Mouse (Mus musculus) urinary bladder, postnatal 10 days (tissue): ENCODE results near the gene Pithd1.

Experiments used
- DNase-seq: peaks from one replicate; pipeline ENCODE4 v3.0.0; 2022; ENCODE audit warnings: low spot score

Pithd1 gene

GRCm38 (mm10) chr4:135986943-135987710, at the start of gene Pithd1:
Gene Pithd1, minus strand, starts transcription at chr4:135987264.
- peak; percentile 52 for DNase-seq

- DNase-seq = no peak
Observed at GRCm38 (mm10) chr4:136035078-136035477, 48.0 kb upstream of the Pithd1 start.

- no peak for DNase-seq
Observed at GRCm38 (mm10) chr4:136033231-136033630, 46.2 kb upstream of the Pithd1 start.

DNA sequence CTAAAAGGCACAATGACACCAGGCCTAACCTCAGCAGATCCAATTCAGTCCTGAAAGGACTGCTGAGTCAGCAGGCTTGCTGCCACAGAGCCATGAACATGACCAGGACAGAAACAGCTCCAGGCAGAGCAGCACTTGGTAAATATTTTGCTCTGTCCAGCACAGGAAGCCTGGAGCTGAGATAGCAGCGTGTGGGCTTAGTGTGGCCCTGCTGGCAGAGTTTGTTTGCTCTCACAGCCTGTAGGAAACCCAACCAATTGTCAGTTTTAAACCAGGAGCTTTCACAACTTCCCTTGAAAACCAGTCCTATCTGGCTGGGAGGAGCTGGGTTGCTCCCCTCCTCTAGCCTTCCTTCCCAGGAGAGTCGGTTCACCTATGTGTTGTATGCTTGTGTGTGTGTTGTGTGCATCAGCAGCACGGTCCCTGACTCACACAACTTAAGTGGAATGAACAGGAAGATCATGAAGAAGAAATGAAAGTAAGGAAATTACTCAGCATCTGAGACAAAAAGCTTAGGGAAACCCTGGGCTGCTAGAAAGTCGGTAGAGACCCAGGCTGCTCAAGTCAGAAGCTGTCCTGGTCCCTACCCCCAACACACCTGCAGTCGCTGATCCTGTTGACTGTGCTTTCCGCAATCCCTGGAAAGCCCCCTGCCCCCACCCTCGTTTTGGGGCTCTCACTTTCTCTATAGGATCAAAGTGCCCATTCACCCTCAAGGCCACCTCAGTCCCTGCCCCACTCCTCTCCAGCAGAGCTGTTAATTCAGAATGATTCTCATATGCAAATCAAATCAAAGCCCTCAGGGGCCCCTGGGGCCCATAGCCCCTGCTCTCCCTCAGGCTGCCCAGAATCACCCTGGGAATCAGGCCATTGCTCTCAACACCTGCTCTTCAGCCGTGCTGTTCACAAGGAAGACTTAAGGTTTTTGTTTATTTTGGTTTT, 44.2 kb upstream of the Pithd1 start:
- DNase-seq = no peak

- no peak for DNase-seq
Observed at GRCm38 (mm10) chr4:136028689-136029088, 41.6 kb upstream of the Pithd1 start.

DNA sequence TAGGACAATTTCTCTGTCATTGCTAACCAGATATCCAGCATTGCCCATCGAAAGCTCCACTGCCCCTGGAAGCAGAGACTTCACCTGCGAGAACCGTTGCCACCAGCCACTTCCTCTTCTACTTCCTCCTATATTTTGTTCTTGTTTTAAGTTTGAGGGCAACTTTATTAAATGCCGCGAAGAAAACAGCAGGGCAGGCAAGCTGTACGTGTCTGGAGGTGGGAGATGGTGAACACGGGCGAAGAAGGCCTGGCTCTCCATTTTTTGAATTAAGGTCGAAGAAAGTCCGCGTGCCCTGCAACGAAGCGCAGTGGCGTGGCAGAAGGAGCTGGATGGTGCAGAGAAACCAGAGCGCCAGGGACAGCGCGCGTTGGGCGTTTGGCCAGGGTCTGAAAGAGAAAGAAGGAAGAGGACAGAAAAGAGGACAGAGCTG, 41.1 kb upstream of the Pithd1 start:
- no peak for DNase-seq

DNA sequence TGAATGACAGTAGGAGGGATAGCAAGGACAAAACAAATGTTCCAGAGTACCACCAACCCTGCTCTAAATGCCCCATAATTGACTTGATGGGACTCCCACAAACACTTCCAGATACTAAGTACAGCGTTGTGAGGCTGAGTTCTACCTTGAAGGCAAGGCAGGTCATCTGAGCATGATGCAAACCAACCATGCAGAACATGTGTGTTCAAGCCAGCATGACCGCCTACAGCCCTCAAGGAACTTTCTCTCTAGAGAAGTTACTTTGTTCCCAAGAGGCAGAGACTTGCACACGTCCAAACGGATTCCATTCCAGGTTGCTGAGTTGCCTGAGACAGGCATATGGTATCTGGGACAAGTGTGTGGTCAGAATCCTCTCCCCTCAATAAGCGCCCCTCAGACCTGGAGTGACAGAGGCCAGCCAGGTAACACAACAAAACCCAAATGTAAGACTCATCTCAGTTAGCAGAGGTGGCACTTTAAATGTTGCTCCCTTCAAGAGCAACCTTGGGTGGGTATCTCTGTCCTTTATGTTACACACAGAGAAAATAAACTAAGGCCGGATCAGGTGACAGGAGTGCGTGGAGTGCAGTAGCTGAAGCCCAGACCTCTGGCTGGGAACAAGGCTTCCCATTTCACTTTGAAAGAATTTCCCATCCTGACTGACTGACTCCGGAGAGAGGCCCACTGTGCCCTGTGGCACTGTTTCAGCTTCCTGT, 40.5 kb upstream of the Pithd1 start:
- DNase-seq = no peak

GRCm38 (mm10) chr4:136025350-136025749, 38.3 kb upstream of the Pithd1 start:
- DNase-seq = no peak

DNA sequence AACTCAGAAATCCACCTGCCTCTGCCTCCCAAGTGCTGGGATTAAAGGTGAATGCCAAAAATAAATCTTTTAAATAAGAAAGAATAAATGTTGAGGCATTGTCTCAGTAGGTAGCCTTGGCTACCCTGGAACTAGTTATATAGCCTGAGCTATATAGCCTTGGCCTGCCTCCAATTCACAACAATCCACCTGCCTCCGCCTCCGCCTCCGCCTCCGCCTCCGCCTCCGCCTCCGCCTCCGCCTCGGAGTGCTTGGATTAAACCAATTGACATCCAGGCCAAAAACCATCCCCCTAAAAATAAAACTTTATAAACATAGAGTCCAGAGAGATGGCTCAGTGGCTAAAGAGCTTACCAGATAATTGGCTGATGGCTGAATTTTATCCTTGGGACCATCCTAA, 35.9 kb upstream of the Pithd1 start:
- DNase-seq = no peak

DNA sequence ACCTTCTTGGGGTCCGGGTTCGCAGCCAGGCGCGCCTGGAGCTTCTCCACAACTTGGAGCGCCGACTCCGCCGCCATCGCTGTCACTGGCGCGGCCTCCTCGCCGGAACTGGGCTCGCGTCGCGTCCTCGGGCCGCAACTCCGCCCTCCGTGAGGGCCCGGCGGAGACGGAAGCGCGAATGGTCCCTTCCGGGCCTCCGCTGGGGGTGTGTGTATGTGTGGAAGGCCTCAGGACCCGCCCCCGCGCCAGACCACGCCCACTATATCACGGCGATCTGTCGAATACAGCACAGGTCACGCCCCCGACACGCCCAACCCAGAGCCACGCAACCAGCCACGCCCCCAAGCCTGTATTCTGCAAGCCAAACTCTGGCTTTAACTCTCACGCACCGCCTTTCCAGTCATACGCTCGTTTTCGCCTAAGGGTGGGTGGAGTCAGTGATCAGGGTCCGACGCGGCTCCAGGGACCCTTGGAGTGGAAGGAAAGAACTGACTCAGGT, 34.5 kb upstream of the Pithd1 start, which contains the start of gene Eloa:
Eloa (minus strand) TSS at position 215 of the 499 bp plus-strand sequence.
- peak; percentile 99 for DNase-seq

GRCm38 (mm10) chr4:136020743-136021548, 33.9 kb upstream of the Pithd1 start:
- no peak for DNase-seq

DNA sequence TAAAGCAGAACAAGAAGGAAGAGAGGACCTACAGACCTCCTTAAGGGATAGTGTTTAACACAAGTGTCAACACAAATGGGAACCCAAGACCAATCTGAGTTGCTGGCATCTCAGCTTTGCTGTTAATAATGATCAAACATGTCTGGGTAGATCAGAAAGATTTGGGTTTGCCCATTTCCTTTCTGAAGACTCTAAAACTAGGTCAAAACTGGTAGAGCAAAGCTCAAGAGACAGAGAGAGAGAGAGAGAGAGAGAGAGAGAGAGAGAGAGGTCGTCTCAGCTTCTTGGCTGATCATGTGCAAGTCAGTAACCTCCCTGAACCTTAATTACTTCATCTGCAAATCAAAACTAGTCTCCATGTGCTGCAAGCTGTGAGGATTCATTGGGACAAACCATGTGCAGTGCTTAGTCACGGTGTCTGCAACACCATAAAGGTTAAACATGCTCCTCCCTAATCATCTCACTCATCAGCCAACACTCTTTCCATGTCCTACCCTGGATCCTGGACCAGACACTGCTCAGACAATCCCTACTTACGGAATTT, 29.1 kb upstream of the Pithd1 start:
- no peak for DNase-seq

GRCm38 (mm10) chr4:136010586-136010985, 23.5 kb upstream of the Pithd1 start:
- no peak for DNase-seq

GRCm38 (mm10) chr4:136008782-136009447, 21.9 kb upstream of the Pithd1 start:
- no peak for DNase-seq

DNA sequence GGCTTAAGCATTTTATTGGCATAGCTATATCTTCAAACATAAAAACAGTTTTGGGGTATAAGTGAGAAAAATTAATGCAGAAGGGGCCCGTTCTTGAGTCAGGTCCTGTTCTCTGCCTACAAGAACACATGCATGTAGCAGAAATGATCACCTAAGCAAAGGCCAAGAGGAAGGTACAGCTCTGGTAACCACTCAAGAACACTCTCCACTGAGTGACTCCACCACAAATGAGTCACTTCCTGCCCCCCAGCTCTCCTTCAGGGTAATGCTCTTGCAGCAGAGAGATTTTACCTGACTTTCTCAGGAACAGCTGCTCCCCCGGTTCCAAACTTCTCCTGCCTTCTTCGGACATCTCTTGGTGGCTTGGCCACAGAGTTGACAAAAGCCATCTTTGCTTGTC, 19.8 kb upstream of the Pithd1 start:
- no peak for DNase-seq

- no peak for DNase-seq
Observed at GRCm38 (mm10) chr4:136004921-136005320, 17.9 kb upstream of the Pithd1 start.

GRCm38 (mm10) chr4:136004107-136004675, 17.1 kb upstream of the Pithd1 start:
- no peak for DNase-seq

DNA sequence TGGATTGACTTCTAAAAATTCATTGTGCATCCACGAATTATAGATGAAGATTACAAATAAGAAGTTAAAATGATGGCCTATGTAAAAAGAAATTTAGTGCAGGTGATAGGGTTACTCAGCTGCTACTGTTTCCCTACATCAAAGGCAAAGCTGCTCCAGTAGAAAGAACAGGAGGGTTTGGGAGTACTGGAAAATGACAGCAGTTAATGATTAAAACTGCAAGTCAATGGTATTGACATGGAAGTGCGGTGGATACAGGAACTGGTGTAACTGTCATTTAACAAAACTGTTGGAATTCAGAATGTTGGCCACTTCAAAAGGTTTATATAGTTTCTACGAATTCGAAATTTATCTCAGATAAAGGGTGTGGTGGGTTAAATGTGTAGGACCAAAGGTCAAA, 8.1 kb upstream of the Pithd1 start:
- DNase-seq = no peak

DNA sequence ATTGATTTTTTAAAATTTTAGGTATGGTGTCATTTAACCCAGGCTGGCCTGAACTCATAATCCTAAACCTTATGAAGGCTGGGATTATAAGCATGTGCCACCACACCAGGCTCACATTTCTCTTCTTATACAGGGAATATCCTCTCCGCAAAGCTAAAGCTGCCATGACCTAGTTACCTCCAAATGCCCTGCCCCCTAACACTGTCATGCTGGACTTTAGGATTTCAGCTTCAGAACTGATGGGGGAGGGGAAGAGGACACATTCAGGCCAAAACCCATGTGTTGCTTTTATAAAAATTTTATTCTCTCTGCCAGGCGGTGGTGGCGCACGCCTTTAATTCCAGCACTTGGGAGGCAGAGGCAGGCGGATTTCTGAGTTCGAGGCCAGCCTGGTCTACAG, 6.9 kb upstream of the Pithd1 start:
- DNase-seq = no peak

DNA sequence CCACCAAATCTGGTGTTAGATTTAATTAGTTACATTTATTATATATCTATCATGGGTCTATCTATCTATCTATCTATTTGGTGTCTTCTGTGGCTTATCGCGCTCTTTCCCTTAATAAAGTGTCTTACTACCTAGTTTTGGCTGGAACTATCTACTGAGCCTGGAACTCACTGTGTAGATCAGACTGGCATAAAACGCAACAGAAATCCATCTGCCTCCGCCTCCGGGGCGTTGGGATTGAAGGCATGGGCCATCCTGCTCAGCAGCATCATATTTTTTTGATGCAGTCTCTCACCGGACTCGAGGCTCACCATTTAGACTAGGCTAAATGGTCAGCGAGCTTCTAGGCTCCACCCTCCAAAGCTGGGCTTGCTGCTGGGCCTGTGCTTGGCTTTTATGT, 650 bp upstream of the Pithd1 start:
- no peak for DNase-seq
